Mouse (Mus musculus) heart, postnatal 0 days (tissue): Measurements from ENCODE around the gene Kel.

Experiments
- CTCF ChIP-seq: IDR thresholded peaks from 2 replicates; pipeline ENCODE4 v1.5.1; 2016; ENCODE audit warnings: antibody characterized with exemption, control low read depth, low read depth
- EP300 ChIP-seq: IDR thresholded peaks from 2 replicates; pipeline ENCODE4 v1.6.1; 2016; ENCODE audit warnings: antibody characterized with exemption, low read depth

DNA sequence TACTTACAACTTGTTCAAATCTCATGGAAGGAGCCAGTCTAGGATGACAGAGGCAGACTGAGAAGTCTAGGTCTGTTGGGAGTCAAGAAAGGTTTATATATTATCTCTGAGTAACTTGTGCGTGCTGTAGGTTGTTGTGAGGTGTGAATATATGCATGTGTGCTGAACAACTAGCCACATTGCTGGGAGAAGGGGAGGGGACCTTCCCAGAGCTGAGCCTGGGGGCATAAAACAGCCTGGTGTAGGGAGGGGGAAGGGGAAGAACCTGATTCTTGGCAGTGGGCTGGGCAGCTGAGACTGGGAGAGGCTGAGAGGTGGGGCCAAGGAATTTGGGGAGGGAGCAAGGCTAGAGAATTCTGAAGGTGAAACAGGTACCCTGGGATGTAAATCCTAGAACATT lies 23.5 kb downstream of the Kel start, which contains the start of gene Trpv5:
- no peak for TF ChIP-seq EP300
- no peak for TF ChIP-seq CTCF
